Mouse (Mus musculus): ENCODE measurements around the gene Prkd2. TPM values are rescaled to one million over a fixed set of nuclear protein-coding genes. Genes with fewer than 3 reads are reported as not detected.
A peak's percentile ranks its signal among the peaks of the same experiment; 100 is the strongest.

Prkd2 gene
- total and polyA plus RNA-seq, 3 experiments: 15.3 to 26.2 (median 19.9) TPM

GRCm38 (mm10) chr7:16903439-16903955 lies 60.8 kb downstream of the Prkd2 start:
- intact Hi-C loops (cut with DNase I): no loop called here
- TF ChIP-seq EP300 (IDR thresholded peaks at IDR 0.05; ENCODE audit: insufficient read depth, low read depth, low read length): no peak
- TF ChIP-seq CTCF (IDR thresholded peaks at IDR 0.05): no peak
- no peak for TF ChIP-seq POLR2A (IDR thresholded peaks at IDR 0.05; ENCODE audit: insufficient read depth, low read depth, low read length)
- Histone ChIP-seq H3K4me1 (ENCODE audit: control insufficient read depth, insufficient read depth, low read length) (peaks cover 6% of the 10 kb centered on the region; the same call in 1 of the 2 replicates), H3K36me3 (ENCODE audit: control insufficient read depth, insufficient read depth, low read length) (no peaks in the 10 kb centered on the region), H3K27me3 (ENCODE audit: control insufficient read depth, insufficient read depth, low read length) (no peaks in the 10 kb centered on the region), H3K9ac (ENCODE audit: low read depth, low read length) (no peak overlapping the region), H3K27ac (no peak overlapping the region), H3K79me2 (replicated peaks; ENCODE audit: control insufficient read depth, insufficient read depth, low read length) (no peaks in the 10 kb centered on the region), H3K4me3 (no peak overlapping the region)
- DNase-seq: no peak
- WGBS: 81% methylated on average over 2 of the region's 2 CpGs

- 35% methylated on average over 9 of the region's 10 CpGs for WGBS
- H3K9ac ChIP-seq (ENCODE audit: low read depth, low read length): no peak overlapping the region
- H3K4me1 ChIP-seq (ENCODE audit: control insufficient read depth, insufficient read depth, low read length): peaks cover 6% of the 10 kb centered on the region
- H3K4me3 ChIP-seq: no peak overlapping the region
- no peaks in the 10 kb centered on the region for H3K27me3 ChIP-seq (ENCODE audit: control insufficient read depth, insufficient read depth, low read length)
- no peaks in the 10 kb centered on the region for H3K36me3 ChIP-seq (ENCODE audit: control insufficient read depth, insufficient read depth, low read length)
- no peak overlapping the region for H3K27ac ChIP-seq
- intact Hi-C loops (cut with DNase I): no loop called here
- peak in 1 of 2 experiments; percentile 29 for DNase-seq
- H3K79me2 ChIP-seq (replicated peaks; ENCODE audit: control insufficient read depth, insufficient read depth, low read length): no peaks in the 10 kb centered on the region
- TF ChIP-seq POLR2A (IDR thresholded peaks at IDR 0.05; ENCODE audit: insufficient read depth, low read depth, low read length): no peak
- no peak for TF ChIP-seq CTCF (IDR thresholded peaks at IDR 0.05)
- TF ChIP-seq EP300 (IDR thresholded peaks at IDR 0.05; ENCODE audit: insufficient read depth, low read depth, low read length): no peak
Measured at GRCm38 (mm10) chr7:16904120-16904675, 61.5 kb downstream of the Prkd2 start.

GRCm38 (mm10) chr7:16905491-16906021 lies 62.9 kb downstream of the Prkd2 start:
- Histone ChIP-seq H3K27me3 (ENCODE audit: control insufficient read depth, insufficient read depth, low read length) (no peaks in the 10 kb centered on the region), H3K79me2 (replicated peaks; ENCODE audit: control insufficient read depth, insufficient read depth, low read length) (no peaks in the 10 kb centered on the region), H3K4me3 (no peak overlapping the region), H3K36me3 (ENCODE audit: control insufficient read depth, insufficient read depth, low read length) (no peaks in the 10 kb centered on the region), H3K9ac (ENCODE audit: low read depth, low read length) (no peak overlapping the region; the same call in 1 of the 2 replicates), H3K27ac (peak overlapping the region; percentile 71), H3K4me1 (ENCODE audit: control insufficient read depth, insufficient read depth, low read length) (peaks cover 9% of the 10 kb centered on the region)
- intact Hi-C loops (cut with DNase I): loop anchor here (5.0 kb wide), 1 partner anchor 278 kb away; no protein-coding TSS in a partner anchor
- 47% methylated on average over 9 of the region's 9 CpGs for WGBS
- peak; percentile 70 to 77 for DNase-seq
- TF ChIP-seq POLR2A (IDR thresholded peaks at IDR 0.05; ENCODE audit: insufficient read depth, low read depth, low read length) (0 out of 2 replicates have a peak, but pooled peaks have one; percentile 4), CTCF (IDR thresholded peaks at IDR 0.05) (no peak), EP300 (IDR thresholded peaks at IDR 0.05; ENCODE audit: insufficient read depth, low read depth, low read length) (0 out of 2 replicates have a peak, but pooled peaks have one; percentile 6)

GRCm38 (mm10) chr7:16906281-16906680 lies 63.6 kb downstream of the Prkd2 start, which contains the start of gene Ptgir:
Gene Ptgir, plus strand, starts transcription at chr7:16906490.
- Histone ChIP-seq H3K4me3 (peak within 1 kb of the TSS; percentile 16; the same call in 1 of the 2 replicates), H3K79me2 (replicated peaks; ENCODE audit: control insufficient read depth, insufficient read depth, low read length) (no peaks in the 10 kb centered on the region), H3K27me3 (ENCODE audit: control insufficient read depth, insufficient read depth, low read length) (no peaks in the 10 kb centered on the region), H3K4me1 (ENCODE audit: control insufficient read depth, insufficient read depth, low read length) (peaks cover 9% of the 10 kb centered on the region), H3K36me3 (ENCODE audit: control insufficient read depth, insufficient read depth, low read length) (no peaks in the 10 kb centered on the region), H3K27ac (peak within 1 kb of the TSS; percentile 71), H3K9ac (ENCODE audit: low read depth, low read length) (peak within 1 kb of the TSS; percentile 32)
- TF ChIP-seq CTCF (IDR thresholded peaks at IDR 0.05) (no peak), POLR2A (IDR thresholded peaks at IDR 0.05; ENCODE audit: insufficient read depth, low read depth, low read length) (peak; percentile 51)
- intact Hi-C loops (cut with DNase I): loop anchor here (5.0 kb wide), 1 partner anchor 279 kb away; no protein-coding TSS in a partner anchor
- peak; percentile 84 to 85 for DNase-seq
- 34% methylated on average over 6 of the region's 6 CpGs for WGBS

- H3K4me1 ChIP-seq (ENCODE audit: control insufficient read depth, insufficient read depth, low read length): peaks cover 9% of the 10 kb centered on the region
- H3K9ac ChIP-seq (ENCODE audit: low read depth, low read length): peak overlapping the region; percentile 32
- intact Hi-C loops (cut with DNase I): loop anchor here (5.0 kb wide), 1 partner anchor 280 kb away; no protein-coding TSS in a partner anchor
- no peaks in the 10 kb centered on the region for H3K36me3 ChIP-seq (ENCODE audit: control insufficient read depth, insufficient read depth, low read length)
- TF ChIP-seq EP300 (IDR thresholded peaks at IDR 0.05; ENCODE audit: insufficient read depth, low read depth, low read length) (no peak), POLR2A (IDR thresholded peaks at IDR 0.05; ENCODE audit: insufficient read depth, low read depth, low read length) (no peak), CTCF (IDR thresholded peaks at IDR 0.05) (no peak)
- H3K79me2 ChIP-seq (replicated peaks; ENCODE audit: control insufficient read depth, insufficient read depth, low read length): no peaks in the 10 kb centered on the region
- 86% methylated on average over 41 of the region's 41 CpGs for WGBS
- peak; percentile 20 to 35 for DNase-seq
- H3K4me3 ChIP-seq: peak overlapping the region; percentile 16; the same call in 1 of the 2 replicates
- peak overlapping the region; percentile 56 for H3K27ac ChIP-seq
- H3K27me3 ChIP-seq (ENCODE audit: control insufficient read depth, insufficient read depth, low read length): no peaks in the 10 kb centered on the region
Measured at GRCm38 (mm10) chr7:16906889-16907559, 64.3 kb downstream of the Prkd2 start.

Data from heart, adult 2 months (tissue).